Mouse (Mus musculus) left cerebral cortex, adult 9 months (tissue): Measurements from ENCODE around the gene Syap1.
"Not testable (repeated sequence)": the region's sequence is repeated elsewhere in the genome, so short reads cannot be mapped to it uniquely, and the experiment has no call there.

ENCODE experiments used
- DNase-seq, 2 experiments: peaks; one replicate each; pipeline ENCODE4 v3.0.0; 2022; ENCODE audit warnings: low spot score in 2 of 2

Syap1 gene

DNA sequence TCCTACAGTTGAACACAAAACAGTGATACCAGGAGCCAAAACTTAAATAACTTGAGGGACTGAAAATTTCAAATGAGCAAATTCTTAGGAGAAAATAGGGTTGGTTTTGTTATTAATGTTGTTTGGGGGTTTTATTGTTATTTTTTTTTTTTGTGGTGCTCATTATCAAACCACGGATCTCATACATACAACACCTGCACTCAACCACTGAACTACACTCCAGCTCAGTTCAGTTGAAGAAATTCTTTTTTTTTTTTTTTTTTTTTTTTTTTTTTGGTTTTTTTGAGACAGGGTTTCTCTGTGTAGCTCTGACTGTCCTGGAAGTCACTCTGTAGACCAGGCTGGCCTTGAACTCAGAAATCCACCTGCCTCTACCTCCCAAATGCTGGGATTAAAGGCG is 57.9 kb downstream of the Syap1 start:
- not testable (repeated sequence) for DNase-seq

DNA sequence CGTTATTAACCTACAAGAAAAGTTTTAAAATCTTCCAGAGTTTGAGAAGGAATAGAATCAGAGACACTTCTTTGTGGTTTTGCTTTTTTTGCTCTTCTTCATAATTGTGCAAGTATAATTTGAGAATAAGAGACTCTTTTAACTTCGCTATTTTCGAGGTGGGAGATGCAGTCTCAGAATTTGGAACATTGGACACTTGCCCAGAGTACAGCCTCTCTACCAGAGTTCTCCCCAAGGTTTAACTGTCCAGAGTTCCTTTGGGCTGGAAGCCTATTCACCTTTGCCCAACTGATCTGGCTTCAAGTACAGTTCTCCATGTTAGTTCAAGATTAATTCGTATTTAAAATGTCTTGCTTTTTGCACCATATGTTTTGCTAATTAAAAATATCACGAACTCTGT is 58.5 kb downstream of the Syap1 start:
- no peak for DNase-seq

DNA sequence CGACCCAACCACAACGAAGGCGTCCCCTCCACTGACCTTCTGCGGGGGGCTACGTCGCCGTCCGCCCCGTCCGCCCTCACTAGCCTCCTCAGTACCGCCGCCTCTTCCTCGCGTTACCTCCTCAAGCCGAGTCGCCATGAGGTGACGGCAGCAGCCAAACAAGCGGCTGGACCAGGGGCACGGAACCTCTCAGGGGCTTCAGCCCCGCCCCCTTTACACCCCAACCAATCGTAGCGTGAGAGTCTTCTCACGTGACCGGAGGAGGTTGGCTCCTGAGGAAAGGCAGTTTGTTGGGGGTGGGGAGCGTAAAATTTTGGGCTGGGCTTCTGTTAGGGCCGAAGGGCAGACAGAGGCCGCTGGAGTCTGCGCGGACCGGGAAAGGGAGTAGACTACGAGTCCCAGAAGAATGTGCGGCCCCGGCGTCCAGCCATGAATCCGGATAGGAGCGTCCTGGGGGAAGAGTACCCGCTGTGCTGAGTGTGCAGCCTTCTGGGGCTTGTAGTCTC is 59.0 kb downstream of the Syap1 start, which contains the start of gene Txlng:
Gene Txlng (minus strand): TSS at position 252 of the 506 bp plus-strand sequence.
- peak; percentile 95 to 97 for DNase-seq

DNA sequence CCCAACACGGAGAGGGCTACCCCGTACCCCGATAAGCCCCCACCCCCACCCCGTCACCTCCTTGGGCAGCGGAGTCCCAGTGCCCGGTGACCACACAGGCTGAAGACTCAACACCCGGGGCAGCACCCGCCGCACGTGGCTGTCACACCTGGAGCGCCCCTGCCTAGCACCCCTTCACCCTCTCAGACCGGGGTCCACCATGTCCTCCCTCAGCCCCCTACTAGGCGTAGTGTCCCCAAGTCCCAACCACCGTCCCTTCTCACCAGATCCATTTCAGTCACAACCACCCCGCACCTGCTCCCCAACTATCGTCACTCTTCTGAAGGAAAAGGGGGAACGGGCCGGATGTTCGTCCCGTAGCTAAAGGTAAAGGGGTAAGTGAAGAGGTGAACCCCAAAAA is 59.5 kb downstream of the Syap1 start:
- DNase-seq, result no peak

DNA sequence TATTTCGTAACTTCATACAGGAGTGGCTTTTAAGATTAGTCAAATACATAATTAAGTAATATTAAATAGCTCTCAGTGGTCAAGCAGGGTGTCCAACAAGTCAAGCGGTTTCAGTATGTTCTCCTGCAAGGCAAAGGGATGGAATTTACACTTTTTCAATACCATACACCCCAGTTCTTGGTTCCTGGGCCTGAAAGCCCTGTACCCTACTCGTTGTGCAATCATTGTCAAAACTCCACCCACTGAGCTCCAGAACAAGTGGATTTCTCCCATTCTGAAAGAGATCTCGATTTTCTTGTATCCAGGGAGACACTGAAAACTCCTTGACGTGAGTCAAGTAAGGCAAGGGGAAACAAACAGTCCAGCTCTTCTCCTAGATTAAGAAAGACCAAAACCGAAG is 60.2 kb downstream of the Syap1 start:
- DNase-seq, result no peak
